Mouse (Mus musculus): ENCODE measurements around the gene Gm37240. TPM values are rescaled to one million over a fixed set of nuclear protein-coding genes. Genes with fewer than 3 reads are reported as not detected.

Gene Gm37240
- polyA plus RNA-seq, 1 experiment from 2014 or later: 15.1 TPM

DNA sequence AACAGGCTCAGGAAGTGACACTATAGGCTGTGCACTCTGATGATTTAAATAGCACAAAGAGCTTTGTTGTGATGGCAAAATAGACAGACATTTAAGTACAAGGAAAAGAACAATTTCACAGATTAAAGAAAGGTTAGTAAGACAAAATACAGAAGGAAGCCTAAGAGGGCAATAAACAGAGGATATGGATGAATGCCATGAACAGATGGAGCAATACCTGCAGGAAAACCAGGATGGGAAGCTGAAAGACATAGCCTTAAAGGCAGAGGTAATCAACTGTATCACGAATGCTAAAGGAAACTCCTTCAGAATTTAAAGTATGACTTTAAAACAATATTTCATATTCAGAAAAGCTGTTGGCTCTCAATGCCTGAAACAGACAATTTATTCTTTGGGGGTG, 1362.4 kb downstream of the Gm37240 start:
- H3K27ac ChIP-seq (ENCODE audit: low read depth, low read length): no peak overlapping the region
- no peaks in the 10 kb centered on the region for H3K4me1 ChIP-seq (ENCODE audit: control insufficient read depth, insufficient read depth, low read length)
- H3K9ac ChIP-seq (ENCODE audit: low read depth, low read length): no peak overlapping the region
- WGBS: 94% methylated on average over 1 of the region's 1 CpGs
- peaks cover 3% of the 10 kb centered on the region; the same call in 1 of the 2 replicates for H3K36me3 ChIP-seq (ENCODE audit: control insufficient read depth, insufficient read depth, low read length)
- H3K4me2 ChIP-seq (replicated peaks; ENCODE audit: low read depth, low read length): no peak overlapping the region
- ATAC-seq (ENCODE audit: low FRiP score, low TSS enrichment): no peak
- H3K9me3 ChIP-seq (ENCODE audit: control insufficient read depth, low read length): no peaks in the 10 kb centered on the region
- no peaks in the 10 kb centered on the region for H3K27me3 ChIP-seq (ENCODE audit: control insufficient read depth, insufficient read depth, low read length)
- no peak overlapping the region for H3K4me3 ChIP-seq (ENCODE audit: low read length)

DNA sequence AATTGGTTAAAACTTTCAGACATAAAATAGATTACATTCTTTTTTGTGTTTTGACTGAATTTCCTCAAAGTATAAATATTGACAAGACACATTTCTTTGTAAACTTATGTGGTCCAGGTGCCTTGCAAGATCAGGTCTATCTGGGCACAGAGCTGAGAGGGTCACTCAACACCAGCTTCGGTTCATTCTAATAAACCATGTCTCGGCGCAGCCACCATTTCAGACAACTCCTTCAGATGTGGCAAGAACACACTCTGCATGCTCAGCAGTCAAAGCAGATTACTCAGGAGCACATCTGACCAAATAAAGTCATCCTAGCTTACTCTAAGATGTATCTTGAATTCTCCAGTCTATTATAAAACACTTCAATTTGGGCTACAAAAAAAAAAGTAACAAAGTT, 1371.2 kb downstream of the Gm37240 start:
- H3K36me3 ChIP-seq (ENCODE audit: control insufficient read depth, insufficient read depth, low read length): peaks cover 6% of the 10 kb centered on the region; the same call in 1 of the 2 replicates

DNA sequence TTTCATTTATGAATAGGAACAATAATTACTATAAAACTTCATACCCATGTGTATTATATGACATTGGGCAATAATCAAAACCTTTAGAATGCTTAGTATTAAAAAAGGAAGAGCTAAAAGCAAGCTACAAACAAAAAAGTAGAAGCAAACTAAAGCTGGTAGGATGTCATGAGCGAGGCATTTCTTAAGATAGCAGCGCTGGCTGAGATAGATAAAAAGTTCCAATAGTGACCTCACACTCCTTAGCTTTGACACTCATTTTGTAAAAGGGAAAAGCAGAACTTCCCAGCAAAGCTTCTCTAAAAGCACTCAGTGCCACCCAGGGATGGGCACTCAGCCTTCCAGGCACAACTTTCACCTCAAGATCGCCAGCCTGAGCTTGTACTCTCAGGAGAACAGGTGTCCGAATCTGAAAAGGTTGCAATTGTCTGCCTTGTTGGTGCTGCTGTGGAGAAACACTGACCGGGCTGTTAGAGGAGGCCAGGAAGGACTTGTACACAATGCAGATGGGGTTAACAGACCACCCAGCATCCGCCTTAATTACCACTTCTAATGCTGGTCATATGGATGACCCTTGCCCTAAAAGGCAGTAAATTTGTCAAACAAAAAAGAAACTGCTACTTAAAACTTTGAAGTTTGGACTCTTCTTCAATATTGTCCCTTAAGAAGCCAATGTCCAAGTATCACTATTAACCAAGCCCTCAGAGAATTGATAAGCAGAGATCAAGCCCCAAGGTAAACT, 1374.4 kb downstream of the Gm37240 start:
- Histone ChIP-seq H3K4me2 (replicated peaks; ENCODE audit: low read depth, low read length) (no peak overlapping the region), H3K36me3 (ENCODE audit: control insufficient read depth, insufficient read depth, low read length) (no peaks in the 10 kb centered on the region; the same call in 1 of the 2 replicates), H3K9ac (ENCODE audit: low read depth, low read length) (no peak overlapping the region), H3K4me3 (ENCODE audit: low read length) (no peak overlapping the region), H3K27me3 (ENCODE audit: control insufficient read depth, insufficient read depth, low read length) (no peaks in the 10 kb centered on the region), H3K4me1 (ENCODE audit: control insufficient read depth, insufficient read depth, low read length) (0 out of 2 replicates have a peak, but pooled peaks cover 4% of the 10 kb centered on the region), H3K27ac (ENCODE audit: low read depth, low read length) (no peak overlapping the region), H3K9me3 (ENCODE audit: control insufficient read depth, low read length) (no peaks in the 10 kb centered on the region)
- WGBS: 50% methylated on average over 6 of the region's 6 CpGs
- ATAC-seq (ENCODE audit: low FRiP score, low TSS enrichment): no peak

More for the DNA sequence above, 1371.2 kb downstream of the Gm37240 start:
- Histone ChIP-seq H3K4me1 (ENCODE audit: control insufficient read depth, insufficient read depth, low read length) (0 out of 2 replicates have a peak, but pooled peaks cover 4% of the 10 kb centered on the region), H3K9me3 (ENCODE audit: control insufficient read depth, low read length) (no peaks in the 10 kb centered on the region), H3K27ac (ENCODE audit: low read depth, low read length) (no peak overlapping the region), H3K4me2 (replicated peaks; ENCODE audit: low read depth, low read length) (no peak overlapping the region), H3K27me3 (ENCODE audit: control insufficient read depth, insufficient read depth, low read length) (no peaks in the 10 kb centered on the region), H3K4me3 (ENCODE audit: low read length) (no peak overlapping the region), H3K9ac (ENCODE audit: low read depth, low read length) (no peak overlapping the region)
- no peak for ATAC-seq (ENCODE audit: low FRiP score, low TSS enrichment)
- 93% methylated on average over 3 of the region's 3 CpGs for WGBS

DNA sequence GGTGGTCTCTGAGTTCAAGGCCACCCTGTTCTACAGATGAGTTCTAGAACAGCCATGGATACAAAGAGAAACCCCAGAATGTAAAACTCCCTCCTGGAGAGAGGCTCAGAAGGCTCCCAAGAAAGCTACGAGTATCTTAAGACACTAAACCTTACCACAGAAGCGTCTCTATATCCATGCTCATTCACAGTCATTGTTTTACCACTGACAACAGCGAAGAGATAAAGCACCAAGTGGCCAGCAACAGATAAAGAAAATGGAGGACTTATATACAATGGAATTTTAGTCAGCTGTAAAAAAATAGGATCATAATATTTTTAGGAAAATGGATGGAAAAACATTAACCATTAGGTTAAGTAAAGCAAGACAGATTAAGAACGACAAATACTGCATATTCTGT, 1382.1 kb downstream of the Gm37240 start:
- 90% methylated on average over 4 of the region's 4 CpGs for WGBS

DNA sequence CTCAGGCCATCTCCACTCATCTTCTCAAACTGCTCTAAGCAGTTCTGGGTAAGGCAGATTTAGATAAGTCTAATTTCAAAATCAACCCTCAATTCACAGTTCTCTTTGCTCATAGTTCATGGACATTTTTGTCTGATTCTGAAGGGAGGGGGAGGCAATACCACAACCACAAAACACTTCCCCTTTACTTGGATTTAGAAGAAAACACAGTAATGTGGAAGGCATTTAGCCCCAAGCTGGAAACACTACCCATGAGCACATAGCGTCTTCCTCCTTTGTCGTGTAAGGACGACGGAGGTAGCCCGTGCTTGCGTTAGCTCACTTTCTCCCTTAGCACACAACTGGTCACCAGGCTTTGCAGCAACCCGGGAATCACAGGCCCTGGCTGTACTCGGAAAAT, 1383.0 kb downstream of the Gm37240 start:
- ATAC-seq (ENCODE audit: low FRiP score, low TSS enrichment): no peak
- Histone ChIP-seq H3K4me2 (replicated peaks; ENCODE audit: low read depth, low read length) (no peak overlapping the region), H3K4me3 (ENCODE audit: low read length) (no peak overlapping the region), H3K27ac (ENCODE audit: low read depth, low read length) (no peak overlapping the region), H3K27me3 (ENCODE audit: control insufficient read depth, insufficient read depth, low read length) (no peaks in the 10 kb centered on the region), H3K36me3 (ENCODE audit: control insufficient read depth, insufficient read depth, low read length) (no peaks in the 10 kb centered on the region; the same call in 1 of the 2 replicates), H3K4me1 (ENCODE audit: control insufficient read depth, insufficient read depth, low read length) (no peaks in the 10 kb centered on the region), H3K9ac (ENCODE audit: low read depth, low read length) (no peak overlapping the region), H3K9me3 (ENCODE audit: control insufficient read depth, low read length) (no peaks in the 10 kb centered on the region)
- WGBS: 96% methylated on average over 8 of the region's 8 CpGs

More for the DNA sequence above, 1382.1 kb downstream of the Gm37240 start:
- no peak for ATAC-seq (ENCODE audit: low FRiP score, low TSS enrichment)
- Histone ChIP-seq H3K27ac (ENCODE audit: low read depth, low read length) (no peak overlapping the region), H3K9me3 (ENCODE audit: control insufficient read depth, low read length) (no peaks in the 10 kb centered on the region), H3K4me3 (ENCODE audit: low read length) (no peak overlapping the region), H3K4me1 (ENCODE audit: control insufficient read depth, insufficient read depth, low read length) (no peaks in the 10 kb centered on the region), H3K9ac (ENCODE audit: low read depth, low read length) (no peak overlapping the region), H3K4me2 (replicated peaks; ENCODE audit: low read depth, low read length) (no peak overlapping the region), H3K27me3 (ENCODE audit: control insufficient read depth, insufficient read depth, low read length) (no peaks in the 10 kb centered on the region), H3K36me3 (ENCODE audit: control insufficient read depth, insufficient read depth, low read length) (no peaks in the 10 kb centered on the region; the same call in 1 of the 2 replicates)

DNA sequence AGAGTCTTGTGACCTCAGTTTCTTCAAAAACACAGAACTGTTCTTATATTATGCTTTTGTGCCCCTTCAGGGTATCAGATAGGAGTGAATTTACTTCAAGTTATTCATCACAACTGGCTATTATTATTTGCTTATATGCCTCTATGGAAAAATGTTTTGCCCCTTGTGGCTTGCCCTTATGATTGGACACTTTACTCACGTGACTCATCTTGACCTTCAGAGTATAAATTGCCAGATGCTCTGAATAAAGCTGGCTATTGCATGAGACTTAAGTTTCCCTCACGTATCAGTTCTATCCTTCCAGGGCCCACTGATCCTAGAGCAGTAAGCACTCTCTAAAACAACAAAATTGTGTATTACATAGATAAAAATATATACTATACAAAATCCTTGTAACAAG, 1385.2 kb downstream of the Gm37240 start:
- Histone ChIP-seq H3K36me3 (ENCODE audit: control insufficient read depth, insufficient read depth, low read length) (no peaks in the 10 kb centered on the region; the same call in 1 of the 2 replicates), H3K9me3 (ENCODE audit: control insufficient read depth, low read length) (no peaks in the 10 kb centered on the region), H3K4me3 (ENCODE audit: low read length) (no peak overlapping the region), H3K27ac (ENCODE audit: low read depth, low read length) (no peak overlapping the region), H3K27me3 (ENCODE audit: control insufficient read depth, insufficient read depth, low read length) (no peaks in the 10 kb centered on the region), H3K9ac (ENCODE audit: low read depth, low read length) (no peak overlapping the region), H3K4me2 (replicated peaks; ENCODE audit: low read depth, low read length) (no peak overlapping the region), H3K4me1 (ENCODE audit: control insufficient read depth, insufficient read depth, low read length) (no peaks in the 10 kb centered on the region)
- no peak for ATAC-seq (ENCODE audit: low FRiP score, low TSS enrichment)
- 54% methylated on average over 2 of the region's 2 CpGs for WGBS

DNA sequence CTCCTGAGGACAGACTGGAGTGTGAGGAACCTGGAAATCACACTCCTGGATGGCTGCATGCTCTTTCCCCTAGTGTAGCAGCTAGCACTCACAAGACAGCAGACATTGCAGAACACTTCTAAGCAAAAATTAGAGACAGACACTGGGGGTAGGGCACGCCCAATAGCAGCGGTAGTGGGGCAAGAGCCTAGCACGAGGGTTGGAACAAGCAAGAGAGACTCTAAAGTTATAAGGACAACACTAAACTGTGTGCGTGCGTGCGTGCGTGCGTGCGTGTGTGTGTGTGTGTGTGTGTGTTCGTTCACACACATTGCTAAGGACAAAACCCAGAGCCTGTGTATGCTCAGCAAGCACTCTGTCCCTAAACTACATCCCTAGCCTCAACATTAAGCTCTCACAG, 1386.8 kb downstream of the Gm37240 start:
- Histone ChIP-seq H3K4me1 (ENCODE audit: control insufficient read depth, insufficient read depth, low read length) (no peaks in the 10 kb centered on the region), H3K4me3 (ENCODE audit: low read length) (no peak overlapping the region), H3K27me3 (ENCODE audit: control insufficient read depth, insufficient read depth, low read length) (no peaks in the 10 kb centered on the region), H3K4me2 (replicated peaks; ENCODE audit: low read depth, low read length) (no peak overlapping the region), H3K9me3 (ENCODE audit: control insufficient read depth, low read length) (no peaks in the 10 kb centered on the region), H3K36me3 (ENCODE audit: control insufficient read depth, insufficient read depth, low read length) (no peaks in the 10 kb centered on the region; the same call in 1 of the 2 replicates), H3K27ac (ENCODE audit: low read depth, low read length) (no peak overlapping the region), H3K9ac (ENCODE audit: low read depth, low read length) (no peak overlapping the region)
- no peak for ATAC-seq (ENCODE audit: low FRiP score, low TSS enrichment)
- WGBS: 83% methylated on average over 10 of the region's 10 CpGs

DNA sequence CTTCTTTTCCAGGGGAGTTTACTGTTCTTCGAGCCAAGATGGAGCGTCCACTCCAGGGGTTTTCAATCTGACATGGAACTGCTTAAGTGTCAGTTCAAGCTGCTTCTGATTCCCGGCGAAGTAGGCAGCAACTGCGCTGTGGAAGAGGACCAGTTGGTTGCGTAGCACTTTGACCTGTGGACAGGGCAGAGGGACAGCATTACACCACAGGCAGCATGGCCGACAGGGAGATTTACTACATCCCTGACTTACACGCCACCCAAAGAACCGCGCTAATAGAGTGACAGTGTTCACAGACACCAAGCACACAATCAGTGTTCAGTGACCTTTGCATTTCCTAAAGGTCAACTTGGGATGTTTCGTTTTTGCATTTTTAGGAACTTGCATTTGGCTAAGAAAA, 1389.6 kb downstream of the Gm37240 start:
- no peak for ATAC-seq (ENCODE audit: low FRiP score, low TSS enrichment)
- no peak overlapping the region for H3K9ac ChIP-seq (ENCODE audit: low read depth, low read length)
- 36% methylated on average over 11 of the region's 11 CpGs for WGBS
- no peaks in the 10 kb centered on the region for H3K27me3 ChIP-seq (ENCODE audit: control insufficient read depth, insufficient read depth, low read length)
- no peak overlapping the region for H3K27ac ChIP-seq (ENCODE audit: low read depth, low read length)
- H3K4me2 ChIP-seq (replicated peaks; ENCODE audit: low read depth, low read length): no peak overlapping the region
- H3K9me3 ChIP-seq (ENCODE audit: control insufficient read depth, low read length): no peaks in the 10 kb centered on the region
- H3K4me3 ChIP-seq (ENCODE audit: low read length): no peak overlapping the region
- H3K4me1 ChIP-seq (ENCODE audit: control insufficient read depth, insufficient read depth, low read length): no peaks in the 10 kb centered on the region
- H3K36me3 ChIP-seq (ENCODE audit: control insufficient read depth, insufficient read depth, low read length): no peaks in the 10 kb centered on the region; the same call in 1 of the 2 replicates

DNA sequence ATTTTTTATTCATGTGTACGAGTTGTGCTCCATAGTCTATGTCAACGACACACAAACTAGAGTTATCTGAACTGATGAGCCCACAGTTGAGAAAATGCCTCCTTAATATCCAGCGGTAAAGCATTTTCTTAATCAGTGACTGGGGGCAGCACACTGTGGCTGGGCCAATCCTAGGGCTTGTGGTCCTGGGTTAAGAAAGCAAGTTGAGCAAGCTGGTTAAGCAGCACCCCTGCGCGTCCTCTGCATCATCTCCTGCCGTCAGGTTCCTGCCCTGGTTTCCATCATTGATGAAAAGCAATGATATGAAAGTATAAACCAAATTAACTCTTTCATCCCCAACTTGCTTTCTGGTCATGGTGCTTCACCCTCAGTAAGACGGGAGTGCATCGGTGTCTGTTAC, 1394.7 kb downstream of the Gm37240 start:
- H3K4me1 ChIP-seq (ENCODE audit: control insufficient read depth, insufficient read depth, low read length): no peaks in the 10 kb centered on the region
- no peak for ATAC-seq (ENCODE audit: low FRiP score, low TSS enrichment)
- H3K36me3 ChIP-seq (ENCODE audit: control insufficient read depth, insufficient read depth, low read length): no peaks in the 10 kb centered on the region; the same call in 1 of the 2 replicates
- WGBS: 91% methylated on average over 8 of the region's 8 CpGs
- no peak overlapping the region for H3K27ac ChIP-seq (ENCODE audit: low read depth, low read length)
- no peak overlapping the region for H3K4me3 ChIP-seq (ENCODE audit: low read length)
- no peaks in the 10 kb centered on the region for H3K27me3 ChIP-seq (ENCODE audit: control insufficient read depth, insufficient read depth, low read length)
- H3K9ac ChIP-seq (ENCODE audit: low read depth, low read length): no peak overlapping the region
- no peaks in the 10 kb centered on the region for H3K9me3 ChIP-seq (ENCODE audit: control insufficient read depth, low read length)
- no peak overlapping the region for H3K4me2 ChIP-seq (replicated peaks; ENCODE audit: low read depth, low read length)
